Mouse (Mus musculus) spleen, adult 18-20 months (tissue): Measurements from ENCODE around the gene Gnpat.

Experiments
- DNase-seq, 2 experiments: peaks; one replicate each; pipeline ENCODE4 v3.0.0; 2022; ENCODE audit warnings: mixed read lengths in 2 of 2

Gene Gnpat

GRCm38 (mm10) chr8:124905482-124905881 is 42.6 kb downstream of the Gnpat start:
- no peak for DNase-seq

DNA sequence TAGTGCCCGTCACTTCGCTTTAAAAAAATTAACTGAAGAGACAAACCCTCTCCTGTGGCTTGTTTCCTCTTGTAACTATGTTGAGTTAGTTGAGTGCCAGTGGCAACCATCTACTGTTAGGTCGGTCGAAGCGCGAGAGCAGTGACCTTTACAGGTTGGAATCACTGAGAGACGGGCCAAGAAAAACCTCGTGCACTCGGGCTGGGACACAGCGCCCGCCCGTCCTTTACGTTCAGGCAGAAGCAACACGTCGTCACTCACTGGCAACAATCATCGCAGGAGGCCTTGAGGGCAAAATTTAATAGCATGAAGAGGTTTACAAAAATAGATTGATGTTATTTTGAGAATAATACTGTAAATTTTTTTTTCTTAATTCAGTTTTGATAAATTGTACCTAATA is 47.1 kb downstream of the Gnpat start:
- no peak for DNase-seq

DNA sequence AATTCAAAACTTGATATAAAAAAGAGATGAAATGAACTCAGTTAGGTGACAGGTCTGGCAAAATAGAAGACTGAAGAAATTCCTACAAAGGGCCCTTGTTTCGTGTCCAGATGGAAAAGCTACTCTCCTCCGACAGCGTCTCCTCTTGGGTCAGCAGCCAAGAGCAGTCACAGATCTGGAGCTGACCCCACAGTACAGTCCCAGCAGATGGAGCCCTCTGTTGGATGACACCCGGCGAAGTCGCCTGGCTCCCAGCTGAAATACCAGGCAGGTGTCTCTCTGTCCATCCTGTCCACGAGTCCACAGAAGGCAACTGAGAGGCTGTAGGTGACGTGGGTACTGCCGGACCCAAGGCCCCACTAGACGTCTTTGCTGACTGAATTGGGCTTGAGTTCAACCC is 47.5 kb downstream of the Gnpat start:
- DNase-seq, result no peak

DNA sequence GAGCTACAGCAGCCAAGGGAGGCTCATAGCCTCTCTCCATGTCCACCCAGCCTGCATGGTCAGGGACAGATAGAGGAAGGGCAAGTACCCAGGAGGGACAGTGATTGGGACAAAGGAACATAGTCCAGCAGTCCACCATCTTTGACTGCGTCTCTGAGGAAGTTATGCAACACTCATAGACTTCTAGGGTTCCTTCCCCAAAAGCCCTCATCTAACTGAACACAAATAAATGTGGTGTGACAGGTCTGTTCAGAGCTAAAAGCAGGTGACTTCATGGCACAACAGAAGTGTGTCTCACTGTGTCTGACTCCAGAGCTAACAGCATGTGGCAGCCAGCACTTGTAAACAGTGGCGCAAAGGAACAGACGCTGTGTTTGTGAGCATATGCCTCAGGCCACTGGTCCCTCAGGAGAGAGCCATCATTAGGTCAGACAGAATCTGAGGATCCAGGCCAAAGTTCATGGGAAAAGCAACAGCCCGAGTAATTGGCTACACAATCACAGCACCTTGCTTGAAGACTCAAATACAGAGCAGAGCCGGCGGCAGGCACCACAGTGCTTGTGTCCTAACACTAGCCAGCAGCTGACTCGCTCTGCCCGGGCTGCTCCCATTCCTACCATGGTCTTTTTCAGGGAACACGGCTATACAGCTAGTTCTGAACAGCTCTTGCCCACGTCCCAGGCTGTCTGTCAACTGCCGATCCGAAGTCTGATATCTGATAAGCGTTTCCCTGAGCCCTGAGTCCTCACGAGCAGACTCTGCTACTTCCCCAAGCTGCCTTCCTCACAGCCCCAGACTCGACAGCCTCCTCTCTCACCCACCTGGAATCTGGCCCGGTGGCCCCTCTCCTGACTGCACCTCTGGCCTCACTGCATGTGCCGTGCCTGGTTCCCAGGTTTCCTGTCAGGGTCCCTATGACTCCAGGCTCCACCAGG is 49.4 kb downstream of the Gnpat start:
- no peak for DNase-seq

DNA sequence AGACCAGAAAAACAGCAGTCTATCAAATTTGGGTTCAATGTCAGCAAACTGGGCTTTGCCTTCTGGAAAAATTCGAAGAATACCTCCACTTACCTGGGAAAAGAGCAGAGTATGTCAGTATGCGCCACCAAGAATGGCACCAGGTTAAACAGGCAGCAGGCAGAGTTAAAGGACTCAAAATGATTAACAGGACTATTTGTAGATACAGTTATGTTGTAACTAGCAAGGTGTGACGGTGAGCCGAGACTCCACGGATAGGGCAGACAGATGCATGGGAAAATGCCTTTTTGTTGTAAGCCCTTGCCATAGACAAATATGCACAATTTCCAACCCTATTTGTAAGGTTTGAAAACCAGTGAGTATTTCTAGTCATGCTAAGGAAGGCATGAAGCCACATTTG is 51.2 kb downstream of the Gnpat start:
- no peak for DNase-seq

DNA sequence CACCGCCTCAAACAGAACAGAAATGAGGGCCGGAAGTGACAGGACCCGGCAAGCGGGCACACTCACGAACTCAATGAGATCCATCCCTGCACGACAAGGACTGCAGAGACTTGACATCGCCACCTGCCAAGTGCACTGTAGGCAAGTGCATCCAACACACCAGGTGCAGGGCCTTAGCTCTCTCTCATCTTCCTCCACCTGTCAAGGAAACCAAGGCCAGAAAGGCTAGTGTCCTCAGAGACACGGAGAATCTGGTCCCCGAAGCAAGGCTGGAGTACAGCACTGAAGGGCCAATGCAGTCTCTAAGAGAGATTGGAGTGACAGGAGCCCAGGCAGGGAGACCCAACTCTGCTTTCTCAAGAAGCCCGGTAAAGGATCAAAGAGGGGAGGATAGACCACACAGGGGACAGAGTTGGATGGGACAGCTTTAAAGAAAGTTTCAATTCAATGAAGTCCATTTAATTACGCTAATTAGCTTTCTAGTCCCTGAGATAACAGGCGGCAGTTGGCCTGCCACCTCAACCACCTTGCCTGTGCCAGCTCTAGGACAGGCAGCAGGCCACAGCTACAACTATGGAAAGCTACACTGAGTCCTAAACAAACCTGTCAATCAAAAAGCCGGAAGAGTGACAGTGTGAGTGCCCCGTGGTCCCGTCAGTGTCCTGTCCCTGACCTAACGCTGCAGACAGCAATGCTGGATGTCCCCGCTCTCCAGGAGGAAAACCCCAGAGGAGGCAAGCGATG is 55.1 kb downstream of the Gnpat start:
- DNase-seq, result no peak

- no peak for DNase-seq
Observed at GRCm38 (mm10) chr8:124921369-124922279, 58.8 kb downstream of the Gnpat start.

DNA sequence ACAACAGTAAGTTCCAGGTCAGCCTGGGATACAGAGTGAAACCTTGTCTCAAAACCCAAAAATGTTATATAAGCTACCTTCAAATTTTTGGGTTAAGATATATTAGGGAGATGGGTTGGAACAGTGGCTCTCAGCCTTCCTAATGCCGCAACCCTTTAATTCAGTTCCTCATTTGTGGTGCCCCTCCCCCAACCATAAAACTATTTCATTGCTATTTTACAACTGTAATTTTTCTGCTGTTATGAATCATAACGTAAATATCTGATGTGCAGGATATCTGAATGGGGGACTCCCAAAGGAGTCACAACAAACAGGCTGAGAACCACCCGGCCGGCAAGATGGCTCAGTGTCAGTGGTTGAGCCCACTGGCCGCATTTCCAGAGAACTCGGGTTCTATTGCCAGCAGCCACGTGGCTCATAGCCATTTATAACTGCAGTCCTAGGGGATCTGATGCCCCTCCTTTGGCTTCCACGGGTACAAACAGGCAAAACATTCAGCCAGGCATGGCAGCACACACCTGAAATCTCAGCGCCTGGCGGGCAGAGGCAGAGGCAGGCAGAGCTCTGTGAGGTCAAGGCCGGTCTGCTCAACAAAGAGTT is 59.8 kb downstream of the Gnpat start:
- no peak for DNase-seq

GRCm38 (mm10) chr8:124923971-124924652 is 61.3 kb downstream of the Gnpat start:
- DNase-seq, result no peak

DNA sequence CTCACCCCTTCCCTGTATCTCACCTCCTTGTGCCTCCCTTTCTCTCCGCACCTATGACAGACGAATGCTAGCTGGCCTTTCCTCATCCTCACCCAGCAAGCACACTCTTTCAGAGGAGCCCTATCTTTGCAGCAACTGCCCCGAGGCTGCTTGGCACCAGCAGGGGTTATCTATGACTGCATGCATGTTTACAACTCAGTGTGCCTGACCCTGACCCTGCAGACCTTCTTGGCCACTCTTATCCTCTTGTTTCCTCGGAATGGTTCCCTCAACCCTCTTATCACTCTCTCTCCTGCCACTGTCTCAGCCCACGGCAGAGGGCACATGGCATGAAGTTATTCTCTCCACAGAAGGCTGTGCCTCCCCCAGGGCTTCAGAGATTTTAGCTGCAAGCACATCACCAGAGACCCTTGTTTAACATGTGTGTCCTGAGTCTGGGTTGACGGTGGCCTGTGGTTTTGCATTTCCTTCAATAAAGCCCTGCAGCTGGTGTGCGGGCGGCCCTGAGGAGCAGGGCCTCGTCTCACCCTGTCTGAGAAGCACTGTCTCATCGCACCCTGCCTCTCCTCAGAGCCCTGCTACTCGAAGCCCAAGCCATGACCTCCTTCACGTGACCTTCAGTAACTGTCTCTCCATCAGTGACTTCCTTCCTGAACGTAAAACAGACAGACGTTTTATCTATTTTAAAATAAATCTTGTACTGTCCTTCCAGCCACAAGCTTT is 62.9 kb downstream of the Gnpat start:
- DNase-seq, result no peak

- no peak for DNase-seq
Observed at GRCm38 (mm10) chr8:124926351-124926771, 63.5 kb downstream of the Gnpat start.

- no peak for DNase-seq
Observed at GRCm38 (mm10) chr8:124929006-124929405, 66.2 kb downstream of the Gnpat start.

- DNase-seq, result no peak
Observed at GRCm38 (mm10) chr8:124930086-124930485, 67.3 kb downstream of the Gnpat start.

GRCm38 (mm10) chr8:124930649-124931048 is 67.8 kb downstream of the Gnpat start:
- no peak for DNase-seq

DNA sequence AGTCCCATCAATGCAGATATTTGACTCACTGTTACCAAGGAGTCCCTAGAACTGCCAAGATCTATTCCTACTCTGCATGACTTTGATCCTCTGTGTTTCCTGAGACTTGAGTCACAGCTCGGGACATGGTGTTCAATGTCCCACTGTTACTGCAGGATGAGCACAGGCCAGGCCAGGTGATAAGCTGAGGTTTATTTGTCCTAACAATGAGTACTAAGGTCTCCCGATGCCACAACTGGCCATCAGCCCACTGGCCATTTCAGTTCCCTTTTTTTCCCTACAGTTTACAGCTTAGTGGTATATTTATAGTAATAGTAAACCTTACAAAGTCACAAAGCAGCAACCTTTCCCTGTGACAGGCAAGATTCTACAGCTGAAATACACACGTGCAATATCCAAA is 69.6 kb downstream of the Gnpat start:
- DNase-seq, result no peak

GRCm38 (mm10) chr8:124935116-124935515 is 72.3 kb downstream of the Gnpat start:
- DNase-seq, result no peak

GRCm38 (mm10) chr8:124936699-124937098 is 73.9 kb downstream of the Gnpat start:
- DNase-seq, result no peak

- DNase-seq, result no peak
Observed at GRCm38 (mm10) chr8:124937293-124937692, 74.5 kb downstream of the Gnpat start.
